Mouse (Mus musculus): ENCODE results near the gene Olfr282. TPM values are rescaled to one million over a fixed set of nuclear protein-coding genes. Genes with fewer than 3 reads are reported as not detected.

The Olfr282 gene
- total and polyA plus RNA-seq, 3 experiments, result 0.18 TPM; not detected in 2

DNA sequence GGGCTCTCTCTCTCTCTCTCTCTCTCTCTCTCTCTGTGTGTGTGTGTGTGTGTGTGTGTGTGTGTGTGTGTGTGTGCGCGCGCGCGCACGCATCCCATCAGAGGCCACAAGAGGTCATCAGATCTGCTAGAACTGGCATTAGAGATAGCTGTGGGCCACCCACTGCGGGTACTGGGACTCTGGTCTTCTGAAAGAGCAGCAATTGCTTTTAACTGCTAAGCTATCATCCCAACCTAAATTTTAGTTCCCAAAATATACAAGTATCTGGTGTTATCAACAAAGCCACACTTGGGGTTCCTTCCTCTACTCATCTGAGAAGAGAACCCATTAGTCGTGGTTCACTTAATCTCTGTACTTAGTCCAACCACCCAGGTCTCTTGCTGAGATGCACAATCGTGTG, 20.8 kb upstream of the Olfr282 start (continued):
- TF ChIP-seq MYC (IDR thresholded peaks at IDR 0.05; ENCODE audit: low read depth, low read length), result peak; percentile 64
- TF ChIP-seq UBTF (IDR thresholded peaks at IDR 0.05; ENCODE audit: borderline replicate concordance, insufficient read depth, low read depth, low read length), result no peak
- TF ChIP-seq MXI1 (IDR thresholded peaks at IDR 0.05; ENCODE audit: low read depth, low read length), result no peak

DNA sequence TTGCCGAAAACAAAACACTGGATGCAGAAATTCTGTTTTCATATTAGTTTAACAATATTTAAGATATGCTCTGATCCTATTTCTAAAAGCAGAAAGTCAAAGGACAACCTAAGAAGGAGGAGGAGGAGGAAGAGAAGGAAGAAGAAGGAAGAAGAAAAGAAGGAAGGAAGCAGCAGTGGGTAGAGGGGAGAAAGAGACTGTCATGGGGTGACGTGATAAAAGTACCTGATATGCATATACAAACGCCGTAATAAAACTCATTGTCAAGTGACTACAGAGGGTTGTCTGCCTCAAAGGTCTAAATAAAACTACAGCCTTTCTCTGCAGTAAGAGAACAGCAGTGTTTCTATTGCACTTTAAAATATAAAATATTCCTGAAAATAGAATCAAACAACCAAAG, 15.0 kb upstream of the Olfr282 start:
- Histone ChIP-seq H3K9me3 (replicated peaks; ENCODE audit: insufficient read depth, low read length) (no peaks in the 10 kb centered on the region), H3K27me3 (ENCODE audit: control insufficient read depth in 1 of 2, insufficient read depth in 2 of 2, low read length in 2 of 2) (peaks cover 2 to 7% of the 10 kb centered on the region in 2 experiments; a peak in 3 of 4 replicates), H3K9ac (ENCODE audit: control insufficient read depth, low read depth, low read length, poor library complexity, severe bottlenecking) (no peak overlapping the region), H3K4me3 (ENCODE audit: control insufficient read depth in 1 of 2, insufficient read depth in 1 of 2, low read depth in 2 of 2, low read length in 2 of 2) (no peak overlapping the region), H3K79me2 (ENCODE audit: control insufficient read depth, insufficient read depth, low read length, poor library complexity) (no peaks in the 10 kb centered on the region), H3K27ac (ENCODE audit: control insufficient read depth, low read depth, low read length) (no peak overlapping the region), H3K36me3 (ENCODE audit: control insufficient read depth in 1 of 2, insufficient read depth in 2 of 2, low read length in 2 of 2) (peaks cover 0 to 6% of the 10 kb centered on the region in 2 experiments; a peak in 2 of 4 replicates), H3K4me1 (ENCODE audit: control insufficient read depth in 1 of 2, insufficient read depth in 2 of 2, low read length in 2 of 2) (peaks cover 10 to 18% of the 10 kb centered on the region in 2 experiments; a peak in 3 of 4 replicates)
- TF ChIP-seq MAZ (IDR thresholded peaks at IDR 0.05; ENCODE audit: low read depth, low read length) (no peak), CTCF (IDR thresholded peaks at IDR 0.05 in 2 of 3, conservative IDR thresholded peaks at IDR 0.05 in 1 of 3; ENCODE audit: control insufficient read depth in 1 of 3, insufficient read depth in 1 of 3, low read depth in 2 of 3, low read length in 3 of 3, poor library complexity in 1 of 3, severe bottlenecking in 1 of 3) (no peak), CHD1 (IDR thresholded peaks at IDR 0.05; ENCODE audit: low read depth, low read length) (no peak), TAL1 (IDR thresholded peaks at IDR 0.05; ENCODE audit: low read length) (no peak), MXI1 (IDR thresholded peaks at IDR 0.05; ENCODE audit: low read depth, low read length) (no peak), HCFC1 (IDR thresholded peaks at IDR 0.05; ENCODE audit: low read depth, low read length) (0 out of 2 replicates have a peak, but pooled peaks have one; percentile 22), E2F4 (IDR thresholded peaks at IDR 0.05; ENCODE audit: borderline replicate concordance, low read depth, low read length) (no peak), UBTF (IDR thresholded peaks at IDR 0.05; ENCODE audit: borderline replicate concordance, insufficient read depth, low read depth, low read length) (no peak), TBP (IDR thresholded peaks at IDR 0.05; ENCODE audit: low read depth, low read length) (no peak), ELF1 (IDR thresholded peaks at IDR 0.05; ENCODE audit: low read depth, low read length) (0 out of 2 replicates have a peak, but pooled peaks have one; percentile 35), NRF1 (IDR thresholded peaks at IDR 0.05; ENCODE audit: insufficient read depth, low read depth, low read length, poor library complexity, severe bottlenecking) (no peak), ETS1 (IDR thresholded peaks at IDR 0.05; ENCODE audit: low read depth, low read length) (peak; percentile 59; the same call in 1 of the 2 replicates), RAD21 (IDR thresholded peaks at IDR 0.05; ENCODE audit: low read depth, low read length) (no peak), SMC3 (IDR thresholded peaks at IDR 0.05; ENCODE audit: low read depth, low read length) (no peak), ZNF384 (IDR thresholded peaks at IDR 0.05; ENCODE audit: low read depth, low read length) (no peak), RCOR1 (IDR thresholded peaks at IDR 0.05; ENCODE audit: low read depth, low read length) (no peak), KAT2A (conservative IDR thresholded peaks at IDR 0.05; ENCODE audit: low read depth, low read length) (no peak), TCF12 (IDR thresholded peaks at IDR 0.05; ENCODE audit: low read depth, low read length) (peak; percentile 46; the same call in 1 of the 2 replicates), MAX (IDR thresholded peaks at IDR 0.05; ENCODE audit: low read length) (no peak), BHLHE40 (IDR thresholded peaks at IDR 0.05; ENCODE audit: borderline replicate concordance, low read depth, low read length) (no peak), CHD2 (IDR thresholded peaks at IDR 0.05; ENCODE audit: low read length) (no peak), POLR2AphosphoS5 (IDR thresholded peaks at IDR 0.05; ENCODE audit: borderline replicate concordance, low read depth, low read length) (no peak), ZKSCAN1 (IDR thresholded peaks at IDR 0.05; ENCODE audit: low read depth, low read length) (no peak), SIN3A (IDR thresholded peaks at IDR 0.05; ENCODE audit: low read length) (peak; percentile 55; the same call in 1 of the 2 replicates), GATA1 (IDR thresholded peaks at IDR 0.05; ENCODE audit: low read depth, low read length) (peak; percentile 66), GABPA (IDR thresholded peaks at IDR 0.05; ENCODE audit: low read depth, low read length) (no peak), MAFK (IDR thresholded peaks at IDR 0.05; ENCODE audit: borderline replicate concordance, low read depth, low read length) (no peak), EP300 (IDR thresholded peaks at IDR 0.05; ENCODE audit: low read depth in 1 of 2, low read length in 2 of 2) (peak; percentile 63 to 77; a peak in 3 of 4 replicates), MYC (IDR thresholded peaks at IDR 0.05; ENCODE audit: low read depth, low read length) (no peak), MYB (IDR thresholded peaks at IDR 0.05; ENCODE audit: low read depth, low read length) (no peak), MEF2A (IDR thresholded peaks at IDR 0.05; ENCODE audit: extremely low read depth, insufficient replicate concordance, low read depth, low read length, poor library complexity, severe bottlenecking) (no peak), ZMIZ1 (IDR thresholded peaks at IDR 0.05; ENCODE audit: low read depth, low read length) (no peak)
- DNase-seq (ENCODE audit: low read depth, low spot score), result peak; percentile 53

Measured in MEL (cell line).